Mouse (Mus musculus) CH12.LX (cell line): ENCODE results near the gene Palm2. TPM values are rescaled to one million over a fixed set of nuclear protein-coding genes. Genes with fewer than 3 reads are reported as not detected.

Experiments used
- DNase-seq: peaks from one replicate; pipeline ENCODE4 v3.0.0-alpha.2; 2013; ENCODE audit errors: extremely low read depth
- H3K27ac ChIP-seq: 2 replicates; pipeline ENCODE4 v1.5.1; 2012; ENCODE audit warnings: low read depth, mild to moderate bottlenecking, control low read depth, moderate library complexity; ENCODE audit not compliant: insufficient read depth
- H3K27me3 ChIP-seq: replicated peaks from 2 replicates; pipeline ENCODE3; 2012; ENCODE audit warnings: inconsistent platforms
- H3K36me3 ChIP-seq, 2 experiments: replicated peaks in 1 of 2; 2 replicates each; pipeline versions ENCODE3 to v1.6.1; 2012; ENCODE audit warnings: inconsistent platforms in 1 of 2, low read length in 1 of 2, mild to moderate bottlenecking in 1 of 2, mixed read lengths in 1 of 2, moderate library complexity in 1 of 2; ENCODE audit not compliant: control insufficient read depth in 1 of 2, insufficient read depth in 1 of 2
- H3K4me1 ChIP-seq, 2 experiments: 2 replicates each; pipeline ENCODE4 v1.6.1; 2012; ENCODE audit warnings: inconsistent platforms in 1 of 2, moderate library complexity in 1 of 2; ENCODE audit not compliant: insufficient read depth in 2 of 2, control insufficient read depth in 1 of 2
- H3K4me2 ChIP-seq: 2 replicates; pipeline ENCODE4 v1.6.1; 2012; ENCODE audit warnings: low read depth, mild to moderate bottlenecking, control low read depth; ENCODE audit not compliant: poor library complexity, insufficient read depth, severe bottlenecking
- H3K4me3 ChIP-seq, 3 experiments: fragments of 150-350 bp in 1 of 3; sonication (generic) in 1 of 3; replicated peaks in 1 of 3; 2 replicates each; pipeline versions ENCODE3 to v1.5.1; 2011 to 2012; ENCODE audit warnings: low read depth in 2 of 3, low read length in 2 of 3, mild to moderate bottlenecking in 2 of 3, moderate library complexity in 2 of 3, control low read depth in 1 of 3, improper control_type of control experiment in 1 of 3, inconsistent platforms in 1 of 3, mixed read lengths in 1 of 3; ENCODE audit not compliant: poor library complexity in 1 of 3
- H3K79me2 ChIP-seq: replicated peaks from 2 replicates; pipeline ENCODE4 v1.6.1; 2012; ENCODE audit warnings: mild to moderate bottlenecking, moderate library complexity; ENCODE audit not compliant: control insufficient read depth, poor library complexity, insufficient read depth, severe bottlenecking; ENCODE audit errors: extremely low read depth
- H3K9ac ChIP-seq: 2 replicates; pipeline ENCODE4 v1.6.1; 2012; ENCODE audit warnings: low read depth, mild to moderate bottlenecking, control low read depth, moderate library complexity; ENCODE audit not compliant: insufficient read depth
- H3K9me3 ChIP-seq: replicated peaks from 2 replicates; pipeline ENCODE3; 2012; ENCODE audit warnings: low read length, inconsistent platforms, mixed read lengths
- CHD1 ChIP-seq: IDR thresholded peaks from 2 replicates; pipeline ENCODE4 v1.6.1; 2012; ENCODE audit warnings: low read depth, low read length, improper control_type of control experiment, inconsistent platforms
- CHD2 ChIP-seq: IDR thresholded peaks from 2 replicates; pipeline ENCODE4 v1.6.1; 2011; ENCODE audit warnings: low read length, improper control_type of control experiment
- CTCF ChIP-seq, 2 experiments: IDR thresholded peaks in 1 of 2; conservative IDR thresholded peaks in 1 of 2; 2 replicates each; pipeline ENCODE4 v1.5.1; 2011 to 2012; ENCODE audit warnings: low read depth in 2 of 2, low read length in 2 of 2, improper control_type of control experiment in 1 of 2, inconsistent platforms in 1 of 2, mild to moderate bottlenecking in 1 of 2, moderate library complexity in 1 of 2
- E2F4 ChIP-seq: IDR thresholded peaks from 2 replicates; pipeline ENCODE4 v1.6.1; 2011; ENCODE audit warnings: low read depth, low read length, improper control_type of control experiment; ENCODE audit not compliant: insufficient replicate concordance
- ELF1 ChIP-seq: IDR thresholded peaks from 2 replicates; pipeline ENCODE4 v1.6.1; 2014; ENCODE audit warnings: low read depth, mild to moderate bottlenecking, inconsistent platforms, low read length, improper control_type of control experiment
- EP300 ChIP-seq: IDR thresholded peaks from 2 replicates; pipeline ENCODE4 v1.6.1; 2011; ENCODE audit warnings: low read length, improper control_type of control experiment
- ETS1 ChIP-seq: conservative IDR thresholded peaks from 2 replicates; pipeline ENCODE4 v1.6.1; 2012; ENCODE audit warnings: low read depth, mild to moderate bottlenecking, inconsistent platforms, low read length, improper control_type of control experiment, moderate library complexity
- GABPA ChIP-seq: IDR thresholded peaks from 2 replicates; pipeline ENCODE4 v1.6.1; 2012; ENCODE audit warnings: low read depth, low read length, improper control_type of control experiment, inconsistent platforms; ENCODE audit not compliant: insufficient replicate concordance
- HCFC1 ChIP-seq: IDR thresholded peaks from 2 replicates; pipeline ENCODE4 v1.6.1; 2012; ENCODE audit warnings: low read depth, mild to moderate bottlenecking, inconsistent platforms, low read length, improper control_type of control experiment
- IRF4 ChIP-seq: IDR thresholded peaks from 2 replicates; pipeline ENCODE4 v1.6.1; 2014; ENCODE audit warnings: low read depth, mild to moderate bottlenecking, inconsistent platforms, low read length, improper control_type of control experiment
- KAT2A ChIP-seq: IDR thresholded peaks from 2 replicates; pipeline ENCODE4 v1.6.1; 2012; ENCODE audit warnings: low read length, improper control_type of control experiment, inconsistent platforms; ENCODE audit not compliant: insufficient replicate concordance
- MAFK ChIP-seq: IDR thresholded peaks from 2 replicates; pipeline ENCODE4 v1.6.1; 2011; ENCODE audit warnings: low read length, improper control_type of control experiment; ENCODE audit not compliant: insufficient replicate concordance
- MAX ChIP-seq: IDR thresholded peaks from 2 replicates; pipeline ENCODE4 v1.6.1; 2011; ENCODE audit warnings: low read length, improper control_type of control experiment
- MXI1 ChIP-seq: IDR thresholded peaks from 2 replicates; pipeline ENCODE4 v1.6.1; 2011; ENCODE audit warnings: mild to moderate bottlenecking, low read depth, low read length, improper control_type of control experiment
- MYC ChIP-seq: IDR thresholded peaks from 2 replicates; pipeline ENCODE4 v1.6.1; 2011; ENCODE audit warnings: low read depth, mild to moderate bottlenecking, improper control_type of control experiment, low read length
- NELFE ChIP-seq: IDR thresholded peaks from 2 replicates; pipeline ENCODE4 v1.6.1; 2011; ENCODE audit warnings: low read depth, low read length, improper control_type of control experiment
- PAX5 ChIP-seq: IDR thresholded peaks from 2 replicates; pipeline ENCODE4 v1.6.1; 2012; ENCODE audit warnings: low read length, inconsistent platforms, mixed read lengths
- POLR2A ChIP-seq: IDR thresholded peaks from 2 replicates; pipeline ENCODE4 v1.6.1; 2011; ENCODE audit warnings: low read depth, mild to moderate bottlenecking, improper control_type of control experiment, low read length
- POLR2AphosphoS2 ChIP-seq: IDR thresholded peaks from 2 replicates; pipeline ENCODE4 v1.6.1; 2011; ENCODE audit warnings: low read depth, low read length, improper control_type of control experiment
- RAD21 ChIP-seq: IDR thresholded peaks from 2 replicates; pipeline ENCODE4 v1.6.1; 2011; ENCODE audit warnings: low read depth, mild to moderate bottlenecking, low read length, improper control_type of control experiment, moderate library complexity
- RCOR1 ChIP-seq: conservative IDR thresholded peaks from 2 replicates; pipeline ENCODE4 v1.6.1; 2012; ENCODE audit warnings: low read depth, mild to moderate bottlenecking, inconsistent platforms, low read length, improper control_type of control experiment
- SIN3A ChIP-seq: IDR thresholded peaks from 2 replicates; pipeline ENCODE4 v1.6.1; 2012; ENCODE audit warnings: low read length, improper control_type of control experiment, inconsistent platforms
- SMC3 ChIP-seq: IDR thresholded peaks from 2 replicates; pipeline ENCODE4 v1.6.1; 2011; ENCODE audit warnings: low read depth, low read length, improper control_type of control experiment
- TBP ChIP-seq: conservative IDR thresholded peaks from 2 replicates; pipeline ENCODE4 v1.6.1; 2011; ENCODE audit warnings: low read depth, low read length, improper control_type of control experiment
- USF2 ChIP-seq: conservative IDR thresholded peaks from 2 replicates; pipeline ENCODE4 v1.6.1; 2011; ENCODE audit warnings: low read depth, low read length, improper control_type of control experiment
- ZC3H11A ChIP-seq: IDR thresholded peaks from 2 replicates; pipeline ENCODE4 v1.6.1; 2012; ENCODE audit warnings: low read depth, mild to moderate bottlenecking, inconsistent platforms, low read length, improper control_type of control experiment
- ZMIZ1 ChIP-seq: IDR thresholded peaks from 2 replicates; pipeline ENCODE4 v1.6.1; 2012; ENCODE audit warnings: low read depth, mild to moderate bottlenecking, inconsistent platforms, low read length, improper control_type of control experiment
- dilution Hi-C: fragments of 300-500 bp; cut with MboI; formaldehyde crosslinking; loops from 2 replicates; pipeline ENCODE4 v1.14.3; 2020; ENCODE audit warnings: low sequenced_read_pairs; ENCODE audit not compliant: extremely low pct_unique_long_range_greater_than_20kb, extremely low pct_ligation_motif_present
- in situ Hi-C: fragments of 300-500 bp; cut with MboI; formaldehyde crosslinking; loops from 3 replicates; pipeline ENCODE4 v1.14.3; 2019; ENCODE audit warnings: low sequenced_read_pairs, low pct_ligation_motif_present, low pct_unique_long_range_greater_than_20kb, mixed read lengths
- polyA plus RNA-seq: library from polyadenylated mRNA; unstranded; fragments of >175 nt; gene quantifications from 2 replicates; pipeline ENCODE4 v1.2.1, GENCODE M21; 2012; ENCODE audit warnings: low read depth; ENCODE audit not compliant: insufficient read length
- total RNA-seq, 2 experiments: library from RNA; depleted of rRNA; stranded (reverse); fragments of 300-350 nt in 1 of 2; fragments of >200 nt in 1 of 2; gene quantifications; 2 replicates each; pipeline ENCODE4 v1.2.3; 2012 to 2014

Palm2 gene
- total and polyA plus RNA-seq, 3 experiments: not detected

DNA sequence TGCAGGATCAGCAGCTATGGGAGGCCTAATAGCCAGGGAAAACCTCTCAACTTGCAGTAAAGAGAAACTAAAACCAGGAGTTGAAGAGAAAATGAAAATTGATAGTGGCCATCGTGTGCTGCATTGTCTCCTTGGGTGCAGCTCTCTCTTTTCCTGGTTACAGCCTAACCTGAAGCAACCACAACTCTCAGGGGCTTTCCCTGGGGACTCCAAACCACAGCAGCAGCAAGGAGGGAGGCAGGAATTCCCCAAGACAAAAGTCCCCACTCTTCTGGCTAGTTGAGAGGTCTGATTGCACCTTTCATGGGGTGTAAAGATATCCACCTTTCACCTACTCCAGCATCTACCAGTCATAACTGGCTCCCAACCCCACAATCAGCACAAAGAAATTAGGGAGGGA, 291.5 kb downstream of the Palm2 start (continued):
- TF ChIP-seq MXI1: no peak
- peak; percentile 81 for TF ChIP-seq EP300
- no peak for TF ChIP-seq POLR2AphosphoS2
- TF ChIP-seq ZMIZ1: no peak
- no peak for TF ChIP-seq KAT2A
- 0 out of 2 replicates have a peak, but pooled peaks have one; percentile 32 for TF ChIP-seq MAFK
- TF ChIP-seq PAX5: no peak
- TF ChIP-seq TBP: no peak
- no peak; the same call in 1 of the 2 replicates for TF ChIP-seq RAD21
- TF ChIP-seq ZC3H11A: no peak
- no peak for TF ChIP-seq CHD1
- TF ChIP-seq, all 38 proteins: peak for 11

DNA sequence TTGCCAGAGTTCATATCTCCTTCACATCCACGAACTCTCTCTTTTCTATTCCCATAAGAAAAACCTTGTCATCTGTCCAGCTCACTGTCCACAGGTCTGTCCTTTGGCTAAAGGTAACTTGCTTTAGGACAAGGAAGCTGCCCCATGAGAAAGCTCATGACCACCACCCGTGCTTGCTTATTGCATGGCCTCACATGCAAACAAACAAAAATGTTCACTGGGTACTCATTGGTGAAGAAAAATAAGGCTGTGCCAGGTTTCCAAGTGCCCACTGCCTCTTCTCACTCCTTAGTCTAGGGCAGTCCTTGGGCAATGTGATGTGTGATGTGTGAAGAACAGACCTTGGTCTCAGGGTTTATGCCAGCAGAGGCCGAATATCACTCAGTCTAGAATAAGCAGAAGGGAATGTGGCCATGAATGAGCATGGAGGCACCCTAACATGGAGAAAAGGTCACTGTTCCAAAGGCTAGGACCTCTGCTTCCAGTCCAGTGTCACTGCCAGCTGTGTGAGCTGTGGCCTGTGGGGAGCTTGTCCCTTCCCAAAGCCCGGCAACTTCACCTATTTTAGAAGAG, 294.6 kb downstream of the Palm2 start:
- H3K36me3 ChIP-seq: no peaks in the 10 kb centered on the region
- no peak overlapping the region for H3K27ac ChIP-seq
- H3K4me1 ChIP-seq: peaks cover 31 to 72% of the 10 kb centered on the region in 2 experiments
- TF ChIP-seq TBP (no peak), HCFC1 (no peak), RCOR1 (no peak), POLR2A (no peak), POLR2AphosphoS2 (no peak), SIN3A (no peak), CHD2 (no peak), MYC (no peak), MAX (no peak), IRF4 (no peak), ELF1 (no peak), CTCF (conservative IDR thresholded peaks at IDR 0.05 in 1 of 2, IDR thresholded peaks at IDR 0.05 in 1 of 2; ENCODE audit: low read depth in 2 of 2, low read length in 2 of 2) (no peak)
- H3K27me3 ChIP-seq: no peaks in the 10 kb centered on the region
- H3K4me2 ChIP-seq: no peak overlapping the region
- in situ Hi-C loops (no loop called here), dilution Hi-C loops (no loop called here)
- no peaks in the 10 kb centered on the region for H3K79me2 ChIP-seq
- no peak overlapping the region for H3K4me3 ChIP-seq
- no peak overlapping the region for H3K9ac ChIP-seq
- no peak for DNase-seq
- no peaks in the 10 kb centered on the region for H3K9me3 ChIP-seq

- peaks cover 24 to 59% of the 10 kb centered on the region in 2 experiments for H3K4me1 ChIP-seq
- H3K9ac ChIP-seq: no peak overlapping the region
- no peaks in the 10 kb centered on the region for H3K79me2 ChIP-seq
- no peak for DNase-seq
- H3K36me3 ChIP-seq: no peaks in the 10 kb centered on the region
- H3K4me2 ChIP-seq: no peak overlapping the region
- H3K27ac ChIP-seq: no peak overlapping the region
- H3K9me3 ChIP-seq: no peaks in the 10 kb centered on the region
- in situ Hi-C loops (no loop called here), dilution Hi-C loops (no loop called here)
- H3K4me3 ChIP-seq: no peak overlapping the region
- H3K27me3 ChIP-seq: no peaks in the 10 kb centered on the region
- no peak for TF ChIP-seq IRF4
- TF ChIP-seq NELFE: no peak
- no peak for TF ChIP-seq ETS1
- TF ChIP-seq GABPA: no peak
- no peak for TF ChIP-seq E2F4
- TF ChIP-seq USF2: no peak
- no peak for TF ChIP-seq SMC3
These were observed 296.0 kb downstream of the Palm2 start for GRCm38 (mm10) chr4:57730047-57730446.
